Mouse (Mus musculus) limb, embryonic 10.5 days (tissue): ENCODE results near the gene Plekho1. TPM values are rescaled to one million over a fixed set of nuclear protein-coding genes. Genes with fewer than 3 reads are reported as not detected.
"Not testable (repeated sequence)": the region's sequence is repeated elsewhere in the genome, so short reads cannot be mapped to it uniquely, and the experiment has no call there.

Source experiments
- DNase-seq: peaks from one replicate; pipeline ENCODE4 v3.0.0-alpha.2; 2017; ENCODE audit warnings: low spot score
- H3K27ac ChIP-seq: fragments of 300-500 bp; sonication (generic); 2 replicates; pipeline ENCODE4 v1.5.1; 2016; ENCODE audit warnings: mild to moderate bottlenecking
- H3K27me3 ChIP-seq: fragments of 300-500 bp; sonication (generic); 2 replicates; pipeline ENCODE4 v1.6.1; 2016; ENCODE audit warnings: low read depth, mild to moderate bottlenecking; ENCODE audit not compliant: poor library complexity, severe bottlenecking
- H3K36me3 ChIP-seq: fragments of 300-500 bp; sonication (generic); 2 replicates; pipeline ENCODE4 v1.6.1; 2016; ENCODE audit warnings: mild to moderate bottlenecking, moderate library complexity
- H3K4me1 ChIP-seq: fragments of 300-500 bp; sonication (generic); 2 replicates; pipeline ENCODE4 v1.6.1; 2016
- H3K4me3 ChIP-seq: fragments of 300-500 bp; sonication (generic); 2 replicates; pipeline ENCODE4 v1.5.1; 2016; ENCODE audit warnings: mild to moderate bottlenecking, moderate library complexity
- H3K9me3 ChIP-seq: fragments of 300-500 bp; sonication (generic); replicated peaks from 2 replicates; pipeline ENCODE4 v1.6.1; 2016; ENCODE audit warnings: mild to moderate bottlenecking
- WGBS: fragments of 180-500 bp; shearing (Covaris S2); methylation state at CpG from one replicate; pipeline ENCODE4 v1.1.7; 2016; 5-methylcytosine and 5-hydroxymethylcytosine counted together
- polyA plus RNA-seq: library from polyadenylated mRNA; unstranded; fragments of >200 nt; fragmentation: Nextera tagmentation; extraction: Ambion mirVana; gene quantifications from 2 replicates; pipeline ENCODE4 v1.2.1, GENCODE M21; 2016

Plekho1 gene
- polyA plus RNA-seq, 1 experiment from 2014 or later: 81.9 TPM

DNA sequence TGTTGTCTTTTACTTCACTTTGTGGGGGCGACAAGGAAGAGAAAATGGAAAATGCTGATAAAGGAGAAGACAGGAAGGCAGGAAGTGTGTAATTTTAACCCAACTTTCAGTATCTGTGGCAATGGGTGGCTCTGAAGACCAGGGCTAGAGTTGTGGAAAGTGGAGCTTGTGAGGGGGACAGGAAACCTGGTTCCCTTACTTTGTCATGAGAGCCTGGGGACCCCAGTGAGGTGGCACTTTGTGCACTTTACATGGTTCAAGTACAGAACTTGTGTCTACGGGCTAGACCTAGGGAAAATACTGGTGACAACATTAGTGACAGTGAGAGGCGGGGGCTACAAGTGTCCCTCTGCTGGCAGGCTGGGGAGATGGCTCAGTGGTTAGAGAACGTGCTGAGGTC is 8.8 kb downstream of the Plekho1 start:
- Histone ChIP-seq H3K27ac (peak overlapping the region; percentile 87), H3K36me3 (peaks cover 52% of the 10 kb centered on the region), H3K4me1 (peaks cover 41% of the 10 kb centered on the region), H3K9me3 (no peaks in the 10 kb centered on the region), H3K27me3 (no peaks in the 10 kb centered on the region), H3K4me3 (no peak overlapping the region)
- WGBS: 66% methylated on average over 4 of the region's 4 CpGs
- no peak for DNase-seq

DNA sequence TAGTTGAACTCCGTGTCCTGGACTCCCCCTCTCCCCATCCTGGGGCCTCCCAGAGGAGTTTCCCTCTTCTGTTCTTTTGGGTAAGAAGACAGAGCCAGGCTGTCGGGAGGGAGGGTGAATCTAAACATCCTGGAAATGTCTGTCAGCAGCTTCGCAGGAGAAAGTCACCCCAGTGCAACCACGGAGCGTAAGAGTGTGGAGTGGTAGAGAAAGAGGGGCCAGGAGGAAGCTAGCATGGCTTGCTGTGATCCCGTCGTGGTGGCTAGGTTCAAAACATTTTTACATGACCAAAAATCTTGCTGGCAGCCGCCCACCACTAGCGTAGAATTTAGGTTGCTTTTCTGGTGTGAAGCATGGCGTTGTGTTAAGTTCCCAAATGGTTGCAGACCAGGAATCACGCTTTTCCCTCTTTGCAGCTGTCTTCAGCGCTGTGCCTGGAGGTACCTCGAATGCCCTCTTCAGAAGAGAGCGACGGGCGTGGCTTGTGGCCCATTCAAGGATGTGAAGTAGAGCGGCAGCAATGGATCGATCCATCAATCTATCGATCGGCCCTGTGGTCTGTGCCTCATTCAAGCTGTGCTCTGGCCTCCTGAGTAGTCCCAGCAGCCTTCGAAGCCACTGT is 9.7 kb downstream of the Plekho1 start:
- H3K9me3 ChIP-seq: no peaks in the 10 kb centered on the region
- DNase-seq: peak; percentile 77
- H3K27me3 ChIP-seq: no peaks in the 10 kb centered on the region
- H3K27ac ChIP-seq: peak overlapping the region; percentile 87
- peaks cover 43% of the 10 kb centered on the region for H3K4me1 ChIP-seq
- peaks cover 43% of the 10 kb centered on the region for H3K36me3 ChIP-seq
- WGBS: 3% methylated on average over 21 of the region's 21 CpGs
- peak overlapping the region; percentile 38 for H3K4me3 ChIP-seq

- DNase-seq: peak; percentile 77
- H3K36me3 ChIP-seq: peaks cover 36% of the 10 kb centered on the region
- H3K27ac ChIP-seq: peak overlapping the region; percentile 87
- no peaks in the 10 kb centered on the region for H3K9me3 ChIP-seq
- WGBS: 1% methylated on average over 12 of the region's 12 CpGs
- H3K27me3 ChIP-seq: no peaks in the 10 kb centered on the region
- H3K4me1 ChIP-seq: peaks cover 43% of the 10 kb centered on the region
- peak overlapping the region; percentile 38 for H3K4me3 ChIP-seq
Measured at GRCm38 (mm10) chr3:95985209-95986000, 10.4 kb downstream of the Plekho1 start.

GRCm38 (mm10) chr3:95982129-95982528 is 13.7 kb downstream of the Plekho1 start:
- no peak for DNase-seq
- peak overlapping the region; percentile 36; the same call in 1 of the 2 replicates for H3K27ac ChIP-seq

DNA sequence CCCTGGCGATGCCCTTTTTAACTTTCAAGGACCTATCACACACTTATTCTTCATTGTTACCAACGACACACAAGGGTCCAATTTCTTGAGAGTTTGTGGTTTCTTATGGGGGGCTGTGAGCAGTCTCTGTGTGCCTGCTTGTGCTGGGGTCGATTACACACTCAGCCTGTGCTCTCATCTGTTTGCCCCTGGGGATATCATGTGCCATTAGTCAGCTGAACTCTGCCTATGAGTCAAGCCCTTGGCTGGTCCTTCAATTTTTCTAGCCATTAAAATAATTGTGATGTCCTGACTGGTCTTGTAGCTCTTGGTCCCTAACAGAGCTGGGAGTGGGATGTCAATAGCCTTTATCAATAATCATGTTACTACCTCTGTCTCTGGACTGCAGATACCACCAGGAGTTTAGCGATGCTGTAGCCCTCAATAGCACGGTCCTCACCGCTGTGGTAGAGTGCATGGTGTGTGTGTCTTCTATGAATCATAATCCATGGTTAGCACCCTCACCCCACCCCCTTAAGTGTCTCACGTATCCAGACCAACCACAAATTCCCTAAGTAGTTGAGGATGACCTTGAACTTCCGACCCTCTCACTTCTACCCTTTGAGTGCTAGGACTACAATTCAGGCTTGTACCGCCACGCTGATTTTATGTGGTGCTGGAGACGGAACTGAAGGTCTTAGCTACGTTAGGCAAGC is 15.4 kb downstream of the Plekho1 start:
- WGBS: 83% methylated on average over 12 of the region's 12 CpGs
- Histone ChIP-seq H3K4me3 (no peak overlapping the region), H3K4me1 (peaks cover 13% of the 10 kb centered on the region), H3K27ac (no peak overlapping the region), H3K36me3 (no peaks in the 10 kb centered on the region), H3K27me3 (0 out of 2 replicates have a peak, but pooled peaks cover under 1% of the 10 kb centered on the region), H3K9me3 (no peaks in the 10 kb centered on the region)
- DNase-seq: no peak

More at GRCm38 (mm10) chr3:95982129-95982528, 13.7 kb downstream of the Plekho1 start:
- no peaks in the 10 kb centered on the region for H3K27me3 ChIP-seq
- H3K4me1 ChIP-seq: peaks cover 30% of the 10 kb centered on the region
- 91% methylated on average over 4 of the region's 4 CpGs for WGBS
- no peaks in the 10 kb centered on the region for H3K9me3 ChIP-seq
- H3K36me3 ChIP-seq: peaks cover 3% of the 10 kb centered on the region
- H3K4me3 ChIP-seq: no peak overlapping the region

DNA sequence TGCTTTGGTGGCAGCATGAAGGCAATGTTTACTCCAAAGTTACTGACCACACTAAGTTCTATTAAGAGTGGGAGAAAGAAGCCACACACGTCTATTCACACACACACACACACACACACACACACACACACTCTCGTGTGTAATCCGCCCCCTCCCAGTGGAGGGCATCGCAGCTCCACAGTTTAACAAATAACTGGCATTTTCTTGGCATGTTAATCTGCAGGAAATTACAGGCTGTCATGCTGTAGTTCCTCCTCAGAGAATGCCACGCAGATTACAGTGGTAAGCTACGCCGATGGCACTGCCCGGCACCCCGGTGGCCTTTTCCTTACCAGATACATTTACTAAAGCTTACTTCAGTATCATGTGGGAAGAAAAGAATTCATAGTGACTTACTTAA is 17.5 kb downstream of the Plekho1 start:
- peaks cover 4% of the 10 kb centered on the region for H3K4me1 ChIP-seq
- H3K4me3 ChIP-seq: no peak overlapping the region
- peaks cover 20% of the 10 kb centered on the region; the same call in 1 of the 2 replicates for H3K27me3 ChIP-seq
- H3K27ac ChIP-seq: no peak overlapping the region
- no peaks in the 10 kb centered on the region for H3K36me3 ChIP-seq
- DNase-seq: no peak
- 88% methylated on average over 9 of the region's 9 CpGs for WGBS
- no peaks in the 10 kb centered on the region for H3K9me3 ChIP-seq

DNA sequence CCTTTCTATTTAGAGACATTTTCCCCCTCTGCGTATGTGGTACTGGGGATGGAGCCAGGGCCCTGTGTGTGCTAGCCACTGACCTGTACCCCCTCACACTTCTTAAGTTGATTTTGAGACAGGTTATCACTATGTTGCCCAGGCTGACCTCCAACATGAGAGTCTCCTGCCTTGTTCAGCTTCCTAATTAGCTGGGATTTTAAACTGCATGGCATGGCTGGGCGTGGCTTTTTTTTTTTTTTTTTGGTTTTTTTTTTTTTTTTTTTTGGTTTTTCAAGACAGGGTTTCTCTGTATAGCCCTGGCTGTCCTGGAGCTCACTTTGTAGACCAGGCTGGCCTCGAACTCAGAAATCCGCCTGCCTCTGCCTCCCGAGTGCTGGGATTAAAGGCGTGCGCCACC is 18.2 kb downstream of the Plekho1 start:
- H3K27ac ChIP-seq: not testable (repeated sequence)
- WGBS: 95% methylated on average over 7 of the region's 7 CpGs

GRCm38 (mm10) chr3:95977079-95977478 is 18.7 kb downstream of the Plekho1 start:
- H3K9me3 ChIP-seq: no peaks in the 10 kb centered on the region
- no peak for DNase-seq
- peaks cover 12% of the 10 kb centered on the region for H3K4me1 ChIP-seq
- H3K27me3 ChIP-seq: peaks cover 32% of the 10 kb centered on the region
- no peak overlapping the region for H3K27ac ChIP-seq
- WGBS: 62% methylated on average over 3 of the region's 3 CpGs
- H3K4me3 ChIP-seq: no peak overlapping the region
- no peaks in the 10 kb centered on the region for H3K36me3 ChIP-seq

More for the DNA sequence above, 18.2 kb downstream of the Plekho1 start:
- Histone ChIP-seq H3K27me3 (peaks cover 27% of the 10 kb centered on the region), H3K4me1 (peaks cover 11% of the 10 kb centered on the region)
- not testable (repeated sequence) for H3K4me3 ChIP-seq, H3K36me3 ChIP-seq, H3K9me3 ChIP-seq, DNase-seq

DNA sequence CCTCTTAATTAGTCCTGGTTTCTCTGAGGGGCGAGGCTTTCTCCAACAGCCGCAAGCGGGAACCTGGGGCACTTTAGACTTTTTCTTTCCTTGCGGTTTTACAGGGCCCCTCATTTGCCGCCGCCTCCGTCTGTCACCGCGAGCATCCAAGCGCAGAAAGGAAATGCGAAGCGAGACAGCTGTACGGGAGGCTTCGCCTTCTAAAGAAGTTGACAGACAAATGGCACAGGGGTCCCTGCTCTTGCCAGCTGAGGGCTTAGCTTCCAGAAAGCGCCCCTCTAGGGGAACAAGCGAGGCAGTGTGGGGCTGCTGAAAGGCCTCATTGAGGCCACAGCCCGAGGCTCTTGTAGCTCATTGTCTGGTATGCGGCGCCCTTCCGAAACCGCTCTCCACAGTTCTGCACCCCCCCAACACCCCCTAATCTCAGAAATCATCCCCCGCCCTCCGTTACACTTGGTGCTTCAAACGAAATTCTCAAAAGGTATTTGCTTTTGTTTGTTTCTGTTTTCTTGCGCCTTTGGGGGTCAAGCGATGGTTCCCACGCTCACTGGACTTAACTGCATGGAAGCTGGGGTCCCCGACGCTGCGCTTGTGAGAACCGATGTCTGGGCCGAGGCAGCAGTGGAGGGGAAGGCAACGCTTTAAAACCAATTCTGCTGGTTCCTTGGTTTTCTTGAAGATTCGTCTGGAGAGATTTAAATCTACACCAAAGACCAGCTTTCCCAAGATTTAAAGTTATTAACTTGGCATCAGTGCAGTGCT is 22.7 kb downstream of the Plekho1 start:
- H3K36me3 ChIP-seq: no peaks in the 10 kb centered on the region
- WGBS: 5% methylated on average over 34 of the region's 34 CpGs
- peak overlapping the region; percentile 84 for H3K27ac ChIP-seq
- H3K9me3 ChIP-seq: no peaks in the 10 kb centered on the region
- H3K4me1 ChIP-seq: peaks cover 10% of the 10 kb centered on the region
- peaks cover 40% of the 10 kb centered on the region for H3K27me3 ChIP-seq
- peak; percentile 70 for DNase-seq
- H3K4me3 ChIP-seq: peak overlapping the region; percentile 50

- Histone ChIP-seq H3K9me3 (no peaks in the 10 kb centered on the region), H3K27ac (peak overlapping the region; percentile 84), H3K4me1 (peaks cover 10% of the 10 kb centered on the region), H3K36me3 (no peaks in the 10 kb centered on the region), H3K4me3 (peak overlapping the region; percentile 50), H3K27me3 (peaks cover 40% of the 10 kb centered on the region)
- DNase-seq: no peak
- 77% methylated on average over 12 of the region's 12 CpGs for WGBS
Measured at GRCm38 (mm10) chr3:95972251-95972872, 23.4 kb downstream of the Plekho1 start.

DNA sequence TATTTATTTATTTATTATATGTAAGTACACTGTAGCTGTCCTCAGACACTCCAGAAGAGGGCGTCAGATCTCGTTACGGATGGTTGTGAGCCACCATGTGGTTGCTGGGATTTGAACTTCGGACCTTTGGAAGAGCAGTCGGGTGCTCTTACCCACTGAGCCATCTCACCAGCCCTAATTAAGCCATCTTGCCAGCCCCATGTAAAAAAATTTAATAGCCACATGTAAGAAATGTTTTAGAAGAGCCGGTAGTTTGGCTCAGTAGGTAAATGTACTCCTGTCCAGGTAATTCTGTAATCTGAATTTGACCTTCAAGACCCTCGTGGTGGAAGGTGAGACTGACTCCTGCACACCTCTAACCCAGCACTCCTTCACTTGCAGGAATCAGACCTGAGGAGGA is 25.1 kb downstream of the Plekho1 start:
- H3K9me3 ChIP-seq, H3K4me3 ChIP-seq, DNase-seq, H3K27ac ChIP-seq, H3K36me3 ChIP-seq: not testable (repeated sequence)
- WGBS: 60% methylated on average over 7 of the region's 7 CpGs
- Histone ChIP-seq H3K4me1 (peaks cover 13% of the 10 kb centered on the region), H3K27me3 (peaks cover 40% of the 10 kb centered on the region)

DNA sequence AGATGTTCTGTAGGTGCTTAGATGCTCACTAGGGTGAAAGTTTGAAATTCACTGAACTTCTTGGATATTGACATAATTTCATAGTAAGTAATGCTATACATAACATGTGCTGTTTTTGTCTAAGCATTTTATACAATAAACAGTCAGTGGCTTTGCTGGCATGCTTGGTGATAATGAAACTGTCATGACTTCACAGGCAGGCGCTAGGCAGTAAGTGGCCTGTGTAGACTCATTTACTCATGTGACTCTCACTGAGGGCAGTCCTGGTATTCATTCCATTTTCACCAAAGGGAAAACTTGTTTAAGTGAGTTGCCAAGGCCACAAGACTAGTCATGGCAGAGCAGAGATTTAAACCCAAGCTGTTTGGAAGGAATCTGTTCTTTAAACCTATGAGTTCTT is 26.5 kb downstream of the Plekho1 start:
- DNase-seq: no peak
- WGBS: 90% methylated on average over 1 of the region's 1 CpGs
- Histone ChIP-seq H3K36me3 (no peaks in the 10 kb centered on the region), H3K4me3 (no peak overlapping the region), H3K9me3 (no peaks in the 10 kb centered on the region), H3K4me1 (peaks cover 13% of the 10 kb centered on the region), H3K27ac (no peak overlapping the region), H3K27me3 (peaks cover 30% of the 10 kb centered on the region)
